Mouse (Mus musculus) olfactory bulb, adult 2 months (tissue): Measurements from ENCODE around the gene Tfpi2.

Source experiments
- CTCF ChIP-seq: fragments of 200-500 bp; IDR thresholded peaks from 2 replicates; pipeline ENCODE4 v1.5.1; 2012; ENCODE audit warnings: low read depth, mild to moderate bottlenecking, low read length, moderate library complexity; ENCODE audit not compliant: insufficient read depth
- POLR2A ChIP-seq: fragments of 200-500 bp; IDR thresholded peaks from 2 replicates; pipeline ENCODE4 v1.6.1; 2012; ENCODE audit warnings: mild to moderate bottlenecking, low read depth, low read length, moderate library complexity; ENCODE audit not compliant: insufficient read depth

GRCm38 (mm10) chr6:3935606-3936005 lies 53.1 kb downstream of the Tfpi2 start:
- TF ChIP-seq CTCF, result no peak
- no peak for TF ChIP-seq POLR2A
